Mouse (Mus musculus) splenic B cell, adult 2 months (primary cell): ENCODE measurements around the gene Cyp4f39.
"Not testable (repeated sequence)": the region's sequence is repeated elsewhere in the genome, so short reads cannot be mapped to it uniquely, and the experiment has no call there.

Experiments used
- DNase-seq: peaks from one replicate; pipeline ENCODE4 v3.0.0-alpha.2; 2011; ENCODE audit warnings: low read depth, low spot score
- H3K27me3 ChIP-seq: 2 replicates; pipeline ENCODE4 v1.6.1; 2012; ENCODE audit warnings: mild to moderate bottlenecking, low read length, moderate library complexity, mixed read lengths; ENCODE audit not compliant: control insufficient read depth, poor library complexity, insufficient read depth, severe bottlenecking
- H3K36me3 ChIP-seq: 2 replicates; pipeline ENCODE4 v1.6.1; 2012; ENCODE audit warnings: mild to moderate bottlenecking, low read length, moderate library complexity, mixed read lengths; ENCODE audit not compliant: control insufficient read depth, poor library complexity, insufficient read depth, severe bottlenecking

Cyp4f39 gene

DNA sequence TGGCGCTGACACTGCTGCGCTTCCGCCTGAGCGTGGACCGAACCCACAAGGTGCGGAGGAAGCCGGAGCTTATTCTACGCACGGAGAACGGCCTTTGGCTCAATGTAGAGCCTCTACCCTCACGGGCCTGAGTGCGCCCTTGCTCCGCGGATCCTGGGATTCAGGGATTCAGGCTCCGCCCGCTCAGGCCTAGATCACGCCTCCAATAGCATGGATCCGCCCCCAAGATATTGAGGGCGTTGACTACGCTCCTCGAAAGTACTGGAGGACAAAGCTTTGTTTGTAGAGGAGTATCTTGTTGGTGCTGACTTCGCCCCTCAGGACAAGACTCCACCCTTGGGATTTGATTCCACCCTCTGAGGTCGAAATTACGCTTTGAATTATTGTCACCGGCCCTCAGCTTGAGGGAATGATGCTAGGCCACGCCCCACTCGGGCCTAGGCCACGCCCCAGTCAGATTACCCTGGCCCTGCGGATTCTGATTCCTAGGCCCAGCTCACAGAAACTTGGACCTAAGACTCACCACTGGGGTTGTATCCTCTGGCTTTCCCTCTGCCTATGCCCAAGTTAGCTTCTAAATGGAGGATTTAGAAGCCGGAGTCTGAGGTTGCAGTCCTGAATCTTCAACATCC lies 39.9 kb downstream of the Cyp4f39 start:
- Histone ChIP-seq H3K36me3 (no peaks in the 10 kb centered on the region), H3K27me3 (no peaks in the 10 kb centered on the region; the same call in 1 of the 2 replicates)
- DNase-seq: peak; percentile 13

- Histone ChIP-seq H3K36me3 (no peaks in the 10 kb centered on the region), H3K27me3 (no peaks in the 10 kb centered on the region; the same call in 1 of the 2 replicates)
- DNase-seq: peak; percentile 81
Measured at GRCm38 (mm10) chr17:32494601-32495000, 42.1 kb downstream of the Cyp4f39 start.

DNA sequence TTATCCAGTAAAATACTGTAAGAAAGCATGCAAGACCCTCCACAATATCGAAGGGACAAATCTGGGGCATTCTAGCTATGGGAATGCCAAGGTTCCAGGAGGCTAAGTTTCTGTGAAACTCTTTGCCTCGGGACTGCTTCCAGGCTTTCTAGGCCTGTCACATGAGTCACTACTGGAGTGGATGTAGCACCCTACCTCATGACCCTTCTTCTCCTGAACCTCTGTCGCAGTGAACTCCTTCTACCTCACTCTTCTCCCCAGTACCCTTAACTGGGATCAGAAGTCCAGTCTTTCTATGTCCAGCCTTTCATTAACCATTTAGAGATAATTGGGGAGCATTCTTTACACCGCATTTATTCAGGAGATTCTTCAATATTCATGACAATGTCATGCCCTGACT lies 48.0 kb downstream of the Cyp4f39 start:
- H3K36me3 ChIP-seq, H3K27me3 ChIP-seq, DNase-seq: not testable (repeated sequence)

DNA sequence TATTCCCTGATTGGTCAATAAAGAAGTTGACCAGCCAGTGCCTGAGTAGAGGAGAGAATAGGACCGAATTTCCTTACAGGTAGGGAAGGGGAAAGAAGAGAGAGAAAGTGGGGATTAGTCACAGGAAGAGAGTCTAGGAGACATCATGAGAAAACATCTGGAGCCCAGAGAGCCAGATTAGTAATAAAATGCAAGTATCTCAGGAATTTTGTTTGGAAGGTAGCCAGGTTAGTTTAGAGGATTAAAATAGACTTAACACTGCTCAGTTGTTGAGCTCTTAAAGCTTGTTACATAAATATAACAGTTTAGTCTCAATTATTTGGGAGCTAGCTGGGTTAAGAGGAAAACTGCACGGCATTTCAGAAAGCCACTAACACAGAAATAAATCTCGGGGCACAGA lies 48.5 kb downstream of the Cyp4f39 start:
- no peaks in the 10 kb centered on the region; the same call in 1 of the 2 replicates for H3K27me3 ChIP-seq
- no peak for DNase-seq
- no peaks in the 10 kb centered on the region; the same call in 1 of the 2 replicates for H3K36me3 ChIP-seq

GRCm38 (mm10) chr17:32503111-32503510 lies 50.6 kb downstream of the Cyp4f39 start:
- Histone ChIP-seq H3K27me3 (no peaks in the 10 kb centered on the region), H3K36me3 (no peaks in the 10 kb centered on the region; the same call in 1 of the 2 replicates)
- DNase-seq: no peak

- no peak for DNase-seq
- no peaks in the 10 kb centered on the region; the same call in 1 of the 2 replicates for H3K36me3 ChIP-seq
Measured at GRCm38 (mm10) chr17:32505851-32506728, 53.6 kb downstream of the Cyp4f39 start, which contains the start of gene Cyp4f17. Cyp4f17 (plus strand) TSS chr17:32506050.

GRCm38 (mm10) chr17:32506729-32507245 lies 54.3 kb downstream of the Cyp4f39 start:
- Histone ChIP-seq H3K36me3 (no peaks in the 10 kb centered on the region), H3K27me3 (no peaks in the 10 kb centered on the region)
- DNase-seq: no peak

More at GRCm38 (mm10) chr17:32505851-32506728, 53.6 kb downstream of the Cyp4f39 start, which contains the start of gene Cyp4f17:
- no peaks in the 10 kb centered on the region for H3K27me3 ChIP-seq

DNA sequence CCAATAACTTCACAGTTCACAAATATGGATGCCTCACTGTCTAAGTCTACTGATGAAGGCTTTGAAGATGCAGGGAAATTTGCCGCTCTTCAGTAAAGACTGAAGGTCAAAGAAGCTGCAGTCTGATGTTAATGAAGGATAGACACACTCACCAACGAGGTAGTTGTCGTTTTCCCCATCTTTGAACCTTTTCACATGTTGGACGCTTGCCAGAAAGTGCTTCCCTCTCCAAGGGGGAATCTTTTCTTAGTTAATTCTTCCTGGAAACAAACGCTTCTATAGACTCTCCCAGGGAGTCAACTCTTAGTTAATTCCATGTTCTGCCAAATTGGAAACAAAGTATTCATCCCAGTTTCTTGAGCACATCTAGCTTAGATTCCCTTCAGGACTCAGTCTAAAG lies 63.6 kb downstream of the Cyp4f39 start:
- Histone ChIP-seq H3K27me3 (no peaks in the 10 kb centered on the region), H3K36me3 (no peaks in the 10 kb centered on the region)
- no peak for DNase-seq

- no peaks in the 10 kb centered on the region for H3K36me3 ChIP-seq
- no peak for DNase-seq
- H3K27me3 ChIP-seq: no peaks in the 10 kb centered on the region
Measured at GRCm38 (mm10) chr17:32521981-32522380, 69.5 kb downstream of the Cyp4f39 start.

GRCm38 (mm10) chr17:32522386-32522785 lies 69.9 kb downstream of the Cyp4f39 start:
- DNase-seq: peak; percentile 46
- Histone ChIP-seq H3K27me3 (no peaks in the 10 kb centered on the region), H3K36me3 (no peaks in the 10 kb centered on the region)

GRCm38 (mm10) chr17:32522816-32523215 lies 70.3 kb downstream of the Cyp4f39 start:
- no peaks in the 10 kb centered on the region for H3K36me3 ChIP-seq
- DNase-seq: no peak

GRCm38 (mm10) chr17:32523895-32524294 lies 71.4 kb downstream of the Cyp4f39 start:
- Histone ChIP-seq H3K27me3 (no peaks in the 10 kb centered on the region), H3K36me3 (no peaks in the 10 kb centered on the region)
- peak; percentile 69 for DNase-seq

More at GRCm38 (mm10) chr17:32522816-32523215, 70.3 kb downstream of the Cyp4f39 start:
- no peaks in the 10 kb centered on the region for H3K27me3 ChIP-seq

GRCm38 (mm10) chr17:32526341-32526740 lies 73.8 kb downstream of the Cyp4f39 start:
- DNase-seq, H3K36me3 ChIP-seq, H3K27me3 ChIP-seq: not testable (repeated sequence)

DNA sequence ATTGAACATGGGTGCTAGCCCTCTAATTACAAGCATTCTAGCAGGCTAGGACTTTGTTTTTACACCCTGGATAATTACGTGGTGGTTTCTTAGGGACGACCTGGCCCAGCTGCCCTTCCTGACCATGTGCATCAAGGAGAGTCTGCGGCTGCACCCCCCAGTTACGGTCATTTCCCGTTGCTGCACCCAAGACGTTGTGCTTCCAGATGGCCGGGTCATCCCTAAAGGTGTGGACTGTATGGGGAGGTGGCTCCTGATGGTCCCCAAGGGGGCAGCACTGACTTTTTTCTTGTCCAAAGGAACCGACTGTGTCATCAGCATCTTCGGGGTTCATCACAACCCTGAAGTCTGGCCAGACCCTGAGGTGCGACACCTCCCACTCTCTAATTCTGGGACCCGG lies 75.2 kb downstream of the Cyp4f39 start:
- no peaks in the 10 kb centered on the region for H3K27me3 ChIP-seq
- DNase-seq: no peak
- H3K36me3 ChIP-seq: no peaks in the 10 kb centered on the region
